Mouse (Mus musculus) stomach, embryonic 16.5 days (tissue): ENCODE data around the gene Sec61a1. TPM values are rescaled to one million over a fixed set of nuclear protein-coding genes. Genes with fewer than 3 reads are reported as not detected.

ENCODE experiments used
- ATAC-seq: fragments of 200-750 bp; cut with Nextera tagmentation; 2 replicates; pipeline ENCODE4 v1.8.0; 2017; ENCODE audit warnings: moderate number of reproducible peaks, moderate TSS enrichment; ENCODE audit not compliant: insufficient read depth, low FRiP score
- H3K27ac ChIP-seq: fragments of 300-500 bp; sonication (generic); 2 replicates; pipeline ENCODE4 v1.5.1; 2014; ENCODE audit warnings: low read length
- H3K27me3 ChIP-seq: fragments of 300-500 bp; sonication (generic); 2 replicates; pipeline ENCODE4 v1.6.1; 2014; ENCODE audit warnings: low read length, control low read depth, mixed read lengths; ENCODE audit not compliant: control insufficient read depth, insufficient read depth
- H3K36me3 ChIP-seq: fragments of 300-500 bp; sonication (generic); 2 replicates; pipeline ENCODE4 v1.6.1; 2014; ENCODE audit warnings: low read length; ENCODE audit not compliant: control insufficient read depth, insufficient read depth
- H3K4me1 ChIP-seq: fragments of 300-500 bp; sonication (generic); 2 replicates; pipeline ENCODE4 v1.6.1; 2014; ENCODE audit warnings: low read length, control low read depth, mixed read lengths; ENCODE audit not compliant: control insufficient read depth, insufficient read depth
- H3K4me2 ChIP-seq: fragments of 300-500 bp; sonication (generic); 2 replicates; pipeline ENCODE4 v1.6.1; 2014; ENCODE audit warnings: low read depth, low read length, mixed read lengths
- H3K4me3 ChIP-seq: fragments of 300-500 bp; sonication (generic); replicated peaks from 2 replicates; pipeline ENCODE4 v1.5.1; 2014; ENCODE audit warnings: mild to moderate bottlenecking, low read length
- H3K9ac ChIP-seq: fragments of 300-500 bp; sonication (generic); 2 replicates; pipeline ENCODE4 v1.6.1; 2014; ENCODE audit warnings: low read length
- H3K9me3 ChIP-seq: fragments of 300-500 bp; sonication (generic); replicated peaks from 2 replicates; pipeline ENCODE4 v1.6.1; 2016; ENCODE audit warnings: low read length, control low read depth; ENCODE audit not compliant: control insufficient read depth
- WGBS: fragments of 180-500 bp; shearing (Covaris S2); extraction: QIAGEN DNeasy Blood & Tissue Kit; methylation state at CpG from one replicate; pipeline ENCODE4 v1.1.7; 2014; 5-methylcytosine and 5-hydroxymethylcytosine counted together
- polyA plus RNA-seq: library from polyadenylated mRNA; unstranded; fragments of >200 nt; fragmentation: Nextera tagmentation; extraction: Ambion mirVana; gene quantifications from 2 replicates; pipeline ENCODE4 v1.2.1, GENCODE M21; 2015

Gene Sec61a1
- 283 and 303 TPM in 2 replicates for polyA plus RNA-seq

DNA sequence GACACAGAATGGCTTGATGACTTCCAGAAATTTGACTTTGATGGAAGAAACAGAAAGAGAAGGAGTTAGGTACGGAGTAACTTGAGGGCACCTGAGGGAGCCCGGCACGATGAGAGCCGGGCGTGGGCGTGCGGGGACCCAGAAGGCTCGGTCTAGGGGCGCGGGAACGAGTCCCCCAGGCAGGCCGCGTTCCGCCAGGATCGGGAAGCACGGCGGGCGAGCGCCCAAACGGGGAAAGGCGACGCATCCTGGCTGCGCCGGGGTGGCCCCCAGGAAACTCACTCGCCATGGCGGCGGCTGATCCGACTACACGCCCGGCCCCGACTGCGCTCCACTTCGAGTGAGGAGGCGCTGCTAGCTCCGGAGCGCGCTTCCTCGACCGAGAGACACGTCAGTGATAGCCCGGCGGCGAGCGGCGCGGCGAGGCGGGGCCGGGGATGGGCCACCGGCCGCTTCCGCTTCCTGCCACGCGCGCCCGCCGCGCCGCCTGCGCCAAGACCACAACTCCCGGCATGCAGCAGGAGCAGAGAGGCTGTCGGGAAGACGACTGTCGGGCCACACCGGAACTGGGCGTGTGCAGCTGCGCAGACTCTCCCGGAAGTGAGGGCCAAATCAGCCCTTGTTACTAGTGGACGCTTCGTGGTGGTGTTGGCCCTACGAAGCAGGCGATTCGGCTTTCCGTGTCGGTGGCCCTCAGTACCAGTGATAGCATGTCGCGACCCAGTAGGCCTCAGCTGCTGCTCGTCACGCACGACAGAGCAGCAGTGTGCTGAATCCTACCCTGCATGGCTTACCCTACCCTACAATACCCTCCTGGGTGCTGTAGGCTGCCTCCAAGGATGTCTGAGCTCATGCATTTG is at the start of gene Sec61a1:
Gene Sec61a1, minus strand, starts transcription at position 502 of the 860 bp plus-strand sequence.
- peak within 1 kb of the TSS; percentile 87 for H3K4me2 ChIP-seq
- under 1% methylated on average over 80 of the region's 80 CpGs for WGBS
- peak; percentile 98 for ATAC-seq
- peak within 1 kb of the TSS; percentile 91 for H3K27ac ChIP-seq
- peak within 1 kb of the TSS; percentile 87 for H3K4me3 ChIP-seq
- peaks cover 15% of the 10 kb centered on the region for H3K4me1 ChIP-seq
- H3K36me3 ChIP-seq: no peaks in the 10 kb centered on the region; the same call in 1 of the 2 replicates
- peak within 1 kb of the TSS; percentile 94 for H3K9ac ChIP-seq
- no peaks in the 10 kb centered on the region for H3K27me3 ChIP-seq
- H3K9me3 ChIP-seq: no peaks in the 10 kb centered on the region

DNA sequence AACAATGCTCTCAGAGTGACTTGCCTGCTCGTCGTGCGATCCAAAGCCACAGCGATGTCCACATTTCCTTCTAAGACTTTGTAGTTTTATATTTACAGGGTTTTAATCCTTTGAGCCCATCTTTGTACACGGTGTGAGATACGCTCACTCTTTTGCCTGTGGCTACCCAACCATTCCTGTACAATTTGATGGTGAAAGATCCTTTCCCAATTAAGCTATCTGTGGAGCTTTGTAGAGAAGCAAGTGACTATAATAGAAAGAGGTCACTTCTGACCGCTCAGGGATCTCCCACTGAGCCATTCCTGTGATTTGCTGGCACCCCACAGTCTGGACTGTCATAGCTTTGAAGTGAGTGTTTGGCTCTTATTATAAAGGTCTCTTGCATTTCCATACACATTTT is 48.0 kb upstream of the Sec61a1 start:
- no peaks in the 10 kb centered on the region for H3K27me3 ChIP-seq
- H3K27ac ChIP-seq: no peak overlapping the region
- no peaks in the 10 kb centered on the region for H3K9me3 ChIP-seq
- H3K4me1 ChIP-seq: peaks cover 7% of the 10 kb centered on the region
- ATAC-seq: no peak
- H3K9ac ChIP-seq: no peak overlapping the region
- 39% methylated on average over 7 of the region's 7 CpGs for WGBS
- H3K4me2 ChIP-seq: peak overlapping the region; percentile 21; the same call in 1 of the 2 replicates
- no peak overlapping the region for H3K4me3 ChIP-seq
- no peaks in the 10 kb centered on the region for H3K36me3 ChIP-seq

DNA sequence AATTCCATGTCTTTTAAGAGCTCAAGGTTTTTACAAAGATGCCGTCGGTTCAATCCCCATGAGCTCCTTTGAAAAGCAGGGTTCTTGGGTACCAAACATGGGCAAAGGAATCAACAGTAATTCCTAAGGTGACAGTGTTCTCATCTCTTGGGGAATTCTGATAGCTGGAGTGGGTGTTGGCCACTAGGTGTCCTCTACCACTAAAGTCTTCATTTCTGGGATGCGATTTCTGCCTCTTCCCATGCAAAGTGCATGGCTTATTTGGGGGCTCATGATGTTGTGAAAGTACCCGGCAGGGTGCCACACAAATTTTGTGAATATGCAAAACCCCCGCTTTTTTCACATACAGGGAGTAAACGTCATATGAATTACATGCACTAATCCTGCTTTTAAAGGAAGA is 46.3 kb upstream of the Sec61a1 start:
- H3K9ac ChIP-seq: no peak overlapping the region
- no peak overlapping the region for H3K4me2 ChIP-seq
- ATAC-seq: no peak
- H3K27me3 ChIP-seq: no peaks in the 10 kb centered on the region
- H3K27ac ChIP-seq: no peak overlapping the region
- WGBS: 35% methylated on average over 6 of the region's 6 CpGs
- peaks cover 7% of the 10 kb centered on the region for H3K4me1 ChIP-seq
- H3K36me3 ChIP-seq: no peaks in the 10 kb centered on the region
- no peaks in the 10 kb centered on the region for H3K9me3 ChIP-seq
- no peak overlapping the region for H3K4me3 ChIP-seq

DNA sequence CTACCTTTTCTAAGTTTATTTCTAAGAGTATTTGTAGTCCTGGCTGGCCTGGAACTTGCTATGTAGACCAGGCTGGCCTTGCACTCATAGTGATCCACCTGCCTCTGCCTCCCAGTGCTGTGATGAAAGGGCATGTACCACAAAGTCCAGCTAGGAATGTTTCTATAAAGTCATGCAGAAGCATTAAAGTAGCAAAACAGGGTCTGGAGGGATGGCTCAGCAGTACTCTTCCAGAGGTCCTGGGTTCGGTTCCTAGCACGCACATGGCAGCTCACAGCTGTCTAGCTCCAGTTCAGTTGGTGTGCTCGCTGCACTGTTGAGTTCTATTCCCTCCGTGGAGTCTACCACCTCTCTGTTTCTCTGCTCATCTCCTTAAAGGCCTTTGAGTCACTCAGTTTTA is 41.5 kb upstream of the Sec61a1 start:
- ATAC-seq: no peak
- Histone ChIP-seq H3K27me3 (no peaks in the 10 kb centered on the region), H3K4me2 (no peak overlapping the region), H3K4me1 (peaks cover 4% of the 10 kb centered on the region), H3K4me3 (no peak overlapping the region), H3K36me3 (no peaks in the 10 kb centered on the region), H3K9ac (no peak overlapping the region), H3K9me3 (no peaks in the 10 kb centered on the region), H3K27ac (no peak overlapping the region)
- WGBS: 91% methylated on average over 4 of the region's 4 CpGs

DNA sequence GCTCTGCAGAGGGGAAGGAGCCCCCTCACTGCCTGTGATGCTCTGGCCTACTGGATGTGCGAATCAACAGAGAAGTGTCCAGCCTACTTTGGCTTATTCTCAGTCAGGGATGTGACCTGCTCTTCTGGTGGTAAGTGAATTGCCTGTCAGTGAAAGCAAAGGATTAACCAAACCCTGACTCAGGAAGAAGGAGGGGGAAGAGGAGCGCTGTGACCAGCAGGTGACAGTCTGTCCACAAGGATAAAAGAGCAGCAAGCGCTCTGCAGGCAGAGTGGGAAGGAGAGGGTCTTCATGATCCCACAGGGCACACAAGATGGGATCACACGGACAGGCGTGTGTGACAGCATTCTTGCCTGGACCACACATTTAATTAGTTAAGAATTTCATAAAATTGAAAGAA is 41.0 kb upstream of the Sec61a1 start:
- Histone ChIP-seq H3K36me3 (no peaks in the 10 kb centered on the region), H3K27me3 (no peaks in the 10 kb centered on the region), H3K9me3 (no peaks in the 10 kb centered on the region), H3K4me2 (no peak overlapping the region), H3K9ac (no peak overlapping the region), H3K27ac (no peak overlapping the region), H3K4me3 (no peak overlapping the region), H3K4me1 (peaks cover 4% of the 10 kb centered on the region)
- 48% methylated on average over 5 of the region's 5 CpGs for WGBS
- no peak for ATAC-seq

DNA sequence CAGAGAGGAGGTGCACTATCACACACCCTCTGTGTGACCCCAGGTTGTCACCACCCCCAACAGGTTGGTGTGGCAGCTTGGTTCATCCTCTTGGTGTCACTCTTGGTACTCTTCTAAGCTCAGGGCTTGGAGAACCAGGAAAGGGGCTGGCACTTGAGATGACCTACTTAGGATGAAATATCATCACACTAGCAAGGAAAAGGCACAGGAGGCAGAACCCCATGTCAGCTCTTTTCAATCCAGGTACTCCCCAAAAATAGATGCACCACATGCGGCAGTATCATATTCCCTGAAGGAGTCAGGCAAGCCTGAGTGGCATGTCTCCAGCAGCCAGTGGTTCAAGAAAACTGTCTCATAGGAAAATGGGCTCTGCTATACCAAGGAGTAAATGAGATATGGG is 39.4 kb upstream of the Sec61a1 start:
- H3K9ac ChIP-seq: no peak overlapping the region
- H3K27me3 ChIP-seq: no peaks in the 10 kb centered on the region
- ATAC-seq: no peak
- no peak overlapping the region for H3K4me3 ChIP-seq
- no peaks in the 10 kb centered on the region for H3K36me3 ChIP-seq
- H3K4me1 ChIP-seq: no peaks in the 10 kb centered on the region
- H3K9me3 ChIP-seq: no peaks in the 10 kb centered on the region
- H3K4me2 ChIP-seq: no peak overlapping the region
- no peak overlapping the region for H3K27ac ChIP-seq
- 83% methylated on average over 1 of the region's 1 CpGs for WGBS

DNA sequence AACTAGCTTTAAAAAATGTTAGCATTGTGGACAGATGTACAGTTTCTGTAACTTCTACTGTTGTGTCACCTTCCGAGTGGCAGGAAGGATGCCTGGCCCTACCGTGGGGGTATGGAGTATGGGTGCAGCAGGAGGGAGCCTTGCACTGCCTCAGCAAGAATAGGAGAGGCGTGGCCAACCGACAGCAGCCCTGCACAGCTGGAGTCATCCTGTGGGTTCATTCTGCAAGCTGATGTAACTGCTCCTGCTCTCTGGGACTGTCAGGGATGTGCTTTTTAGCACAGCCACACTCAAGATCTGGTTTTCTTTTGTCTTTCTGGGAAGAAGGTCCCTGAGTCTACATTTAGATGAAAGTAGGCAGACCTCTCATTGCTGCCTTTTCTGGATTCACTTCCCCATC is 38.8 kb upstream of the Sec61a1 start:
- no peaks in the 10 kb centered on the region for H3K4me1 ChIP-seq
- H3K4me2 ChIP-seq: no peak overlapping the region
- no peaks in the 10 kb centered on the region for H3K9me3 ChIP-seq
- H3K36me3 ChIP-seq: no peaks in the 10 kb centered on the region
- H3K4me3 ChIP-seq: no peak overlapping the region
- H3K27ac ChIP-seq: no peak overlapping the region
- no peak overlapping the region for H3K9ac ChIP-seq
- no peak for ATAC-seq
- 21% methylated on average over 4 of the region's 4 CpGs for WGBS
- H3K27me3 ChIP-seq: no peaks in the 10 kb centered on the region

DNA sequence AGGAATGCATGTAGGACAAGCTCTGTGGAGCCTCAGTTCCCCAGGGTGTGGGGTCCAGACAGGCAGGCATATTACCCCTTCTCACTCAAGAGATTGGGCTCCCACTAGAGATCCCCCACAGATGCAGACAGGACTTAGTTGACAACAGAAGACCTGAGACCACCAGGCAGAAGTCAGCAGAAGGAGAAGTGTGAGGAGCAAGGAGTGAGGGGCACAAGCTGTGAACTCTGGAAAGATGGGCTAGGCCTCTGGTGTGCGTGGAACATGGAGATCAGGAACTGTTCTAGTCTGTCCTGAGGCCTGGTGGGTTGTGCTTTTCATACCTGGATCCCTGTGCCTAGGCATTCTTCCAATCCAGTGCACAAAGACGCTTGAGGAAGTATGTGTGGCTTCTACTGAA is 31.2 kb upstream of the Sec61a1 start:
- Histone ChIP-seq H3K9me3 (no peaks in the 10 kb centered on the region), H3K4me1 (no peaks in the 10 kb centered on the region), H3K9ac (no peak overlapping the region), H3K4me2 (no peak overlapping the region), H3K36me3 (no peaks in the 10 kb centered on the region), H3K27me3 (peaks cover 18% of the 10 kb centered on the region), H3K4me3 (no peak overlapping the region), H3K27ac (no peak overlapping the region)
- 81% methylated on average over 2 of the region's 2 CpGs for WGBS
- ATAC-seq: no peak

DNA sequence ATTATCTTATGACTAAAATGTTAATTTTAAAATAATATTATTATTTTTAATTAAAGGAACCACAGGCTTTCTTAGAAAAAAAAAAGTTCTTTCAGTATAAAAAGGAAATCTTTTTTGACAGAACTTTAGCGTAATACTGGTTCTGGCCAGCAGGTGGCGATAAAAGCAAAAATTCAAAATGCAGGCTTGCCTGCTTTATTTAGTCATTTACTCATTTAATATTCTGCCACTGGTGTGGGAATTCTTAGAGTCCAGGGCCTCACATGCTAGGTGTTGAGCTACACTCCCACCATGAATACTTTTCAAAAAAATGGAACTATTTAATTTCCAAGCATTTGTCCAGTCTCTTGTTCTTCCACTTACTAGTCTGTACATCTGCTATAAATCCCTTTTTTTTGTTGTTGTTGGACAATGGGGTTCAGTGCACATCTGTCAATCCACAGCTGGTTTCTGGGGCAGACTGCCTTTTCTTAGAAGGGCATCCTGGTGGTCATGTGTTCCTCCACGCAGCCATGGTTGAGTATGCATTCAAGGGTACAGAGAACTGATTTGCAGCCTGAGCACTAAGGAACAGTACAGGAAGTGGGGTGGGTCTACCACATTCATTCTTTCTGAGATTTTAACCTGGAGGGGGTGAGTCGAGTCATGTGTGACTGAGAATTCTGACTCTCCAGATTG is 30.6 kb upstream of the Sec61a1 start:
- no peak overlapping the region for H3K9ac ChIP-seq
- no peaks in the 10 kb centered on the region for H3K4me1 ChIP-seq
- H3K27ac ChIP-seq: no peak overlapping the region
- no peaks in the 10 kb centered on the region for H3K36me3 ChIP-seq
- ATAC-seq: no peak
- no peaks in the 10 kb centered on the region for H3K9me3 ChIP-seq
- 33% methylated on average over 4 of the region's 4 CpGs for WGBS
- no peak overlapping the region for H3K4me2 ChIP-seq
- H3K4me3 ChIP-seq: no peak overlapping the region
- peaks cover 23% of the 10 kb centered on the region for H3K27me3 ChIP-seq
